Mouse (Mus musculus): Measurements from ENCODE around the gene Olfr1145.

Olfr1145 gene

DNA sequence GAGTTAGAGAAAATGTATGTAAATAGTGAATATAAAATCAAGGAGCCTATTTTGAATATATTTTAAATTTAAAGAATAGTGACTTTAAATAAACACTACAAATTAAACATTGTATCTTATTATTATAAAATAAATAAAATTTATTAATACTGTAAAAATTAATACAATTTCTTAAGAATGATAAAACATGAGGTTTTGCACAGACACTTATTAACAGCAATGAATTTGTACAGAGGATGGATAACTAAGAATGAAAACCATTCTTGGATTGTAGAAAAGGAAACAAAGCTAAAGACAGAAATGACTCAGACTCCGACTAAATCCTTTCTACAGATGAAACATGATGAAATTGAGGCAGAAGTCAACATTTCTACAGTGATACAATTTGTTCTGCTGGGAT lies at the start of gene Olfr1145:
TSS of gene Olfr1145 (plus strand) at position 301 of the 400 bp plus-strand sequence.
- no peak for DNase-seq

DNA sequence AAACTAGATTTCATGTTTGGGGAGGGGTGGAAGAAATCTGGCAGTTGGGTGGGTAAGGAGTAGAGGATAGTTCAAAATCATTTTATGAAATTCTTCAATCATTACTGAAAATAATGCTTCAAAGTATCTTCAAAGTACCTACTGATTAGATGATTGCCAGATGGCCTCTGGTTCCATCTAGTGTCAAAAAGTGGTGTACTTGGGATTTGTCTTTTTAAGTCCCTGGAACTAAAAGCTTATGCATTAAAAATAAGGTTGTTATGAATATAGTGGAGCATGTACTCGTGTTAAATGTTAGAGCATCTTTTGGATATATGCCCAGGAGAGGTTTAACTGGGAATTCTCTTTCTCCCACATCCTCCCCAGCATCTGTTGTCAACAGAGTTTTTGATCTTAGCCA lies 33.5 kb upstream of the Olfr1145 start:
- no peak for DNase-seq

DNA sequence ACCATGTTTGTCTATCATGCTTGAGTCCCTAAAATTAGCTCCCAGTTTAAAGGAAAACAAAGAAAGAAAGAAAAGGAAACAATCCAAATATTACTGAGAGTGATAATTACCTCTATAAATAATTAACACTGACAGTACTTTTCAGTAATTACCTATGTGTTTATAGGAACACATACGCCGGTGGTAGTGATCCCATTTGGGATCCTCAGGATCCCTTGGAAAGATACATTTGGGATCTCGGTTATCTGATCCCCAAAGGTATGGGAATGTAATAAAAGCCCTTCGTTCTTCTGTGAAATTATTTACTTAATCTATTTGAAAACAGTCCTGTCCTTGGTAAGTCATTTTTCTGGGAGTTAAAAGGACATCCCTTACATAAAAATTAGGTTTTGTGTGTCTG lies 30.4 kb upstream of the Olfr1145 start, which contains the start of gene Olfr152:
TSS of gene Olfr152 (plus strand) at position 301 of the 400 bp plus-strand sequence.
- DNase-seq, result no peak

DNA sequence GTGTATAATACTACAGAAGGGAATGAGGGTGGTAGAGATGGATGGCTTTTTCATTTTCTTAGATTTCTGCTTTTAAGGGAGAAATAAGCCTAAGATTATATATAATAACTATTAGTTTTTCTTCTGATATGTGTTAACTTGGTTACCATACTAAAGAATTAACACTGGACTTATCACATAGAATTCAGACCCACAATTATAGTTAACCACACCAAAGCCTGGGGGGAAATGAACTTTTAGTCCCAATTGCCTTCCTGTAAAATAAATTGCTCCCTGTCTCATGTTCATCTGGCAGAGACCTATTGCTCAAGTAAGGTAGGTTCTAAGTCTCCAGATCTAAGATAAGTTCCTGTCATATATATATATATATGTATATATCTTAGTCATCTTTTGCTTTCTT lies 9.3 kb upstream of the Olfr1145 start, which contains the start of gene Olfr1143:
TSS of gene Olfr1143 (plus strand) at position 301 of the 400 bp plus-strand sequence.
- no peak for DNase-seq

DNA sequence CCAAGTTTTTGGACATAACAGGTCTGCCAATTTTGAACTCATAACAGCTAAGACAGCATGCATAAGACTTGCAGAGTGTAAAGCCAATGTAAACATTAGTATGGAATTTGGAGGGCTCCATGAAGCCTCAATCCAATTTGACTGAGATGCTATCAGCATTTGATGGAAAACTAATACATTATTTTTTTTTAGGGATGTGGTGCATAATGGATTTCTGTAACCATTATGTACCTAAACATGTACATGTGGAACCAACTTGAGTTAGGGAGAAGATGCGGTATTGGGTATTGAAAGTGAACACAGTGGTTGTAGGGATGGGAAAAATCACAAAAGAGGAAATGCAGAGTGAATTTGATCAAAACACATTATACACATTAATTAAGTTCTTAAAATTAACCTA lies 20.6 kb downstream of the Olfr1145 start, which contains the start of gene Olfr1148:
TSS of gene Olfr1148 (plus strand) at position 301 of the 400 bp plus-strand sequence.
- no peak for DNase-seq

DNA sequence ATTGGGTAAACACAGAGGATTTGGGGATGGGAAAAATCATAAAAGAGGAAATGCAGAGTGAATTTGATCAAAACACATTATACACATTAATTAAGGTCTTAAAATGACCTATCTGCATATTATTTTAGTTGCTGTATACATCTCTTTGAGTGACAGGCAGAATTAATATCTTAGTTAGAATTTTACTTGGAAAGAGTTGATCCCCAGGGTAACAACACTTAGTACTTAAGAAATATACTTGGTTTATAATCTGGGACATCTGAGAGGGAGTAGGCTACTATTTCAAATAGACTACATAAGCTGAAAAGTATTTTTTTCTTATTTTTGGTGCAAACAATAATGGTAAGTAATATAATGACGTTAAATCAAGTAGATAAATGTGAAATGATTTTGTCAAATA lies 34.1 kb downstream of the Olfr1145 start, which contains the start of gene Olfr1150-ps1:
TSS of gene Olfr1150-ps1 (plus strand) at position 301 of the 400 bp plus-strand sequence.
- no peak for DNase-seq

DNA sequence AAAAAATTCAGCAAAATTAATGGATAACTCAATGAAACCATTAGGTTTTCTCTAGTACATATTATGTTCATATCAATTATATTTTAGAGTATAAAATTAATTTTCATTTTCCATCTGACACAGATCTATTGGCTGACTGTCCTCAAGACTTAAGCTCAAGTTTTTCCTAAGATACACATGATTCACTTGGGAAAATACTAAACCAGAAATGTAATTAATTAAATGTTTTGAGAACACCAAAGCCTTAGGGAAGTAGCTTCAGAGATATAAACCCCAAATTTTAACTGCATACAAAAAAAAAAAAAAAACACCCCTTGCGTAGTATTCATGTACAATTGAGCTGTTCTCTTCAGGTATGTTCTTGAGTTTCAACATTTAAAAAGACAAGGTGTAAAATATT lies 45.9 kb downstream of the Olfr1145 start, which contains the start of gene Olfr1151:
TSS of gene Olfr1151 (plus strand) at position 301 of the 400 bp plus-strand sequence.
- DNase-seq, result no peak
